Mouse (Mus musculus) limb, embryonic 11.5 days (tissue): Measurements from ENCODE around the gene Gbp8. TPM values are rescaled to one million over a fixed set of nuclear protein-coding genes. Genes with fewer than 3 reads are reported as not detected.
"Not testable (repeated sequence)": the region's sequence is repeated elsewhere in the genome, so short reads cannot be mapped to it uniquely, and the experiment has no call there.

Experiments
- ATAC-seq: fragments of 200-750 bp; cut with Nextera tagmentation; 2 replicates; pipeline ENCODE4 v1.8.0; 2017; ENCODE audit warnings: low read depth; ENCODE audit not compliant: insufficient number of reproducible peaks, low FRiP score, low TSS enrichment
- DNase-seq: peaks from one replicate; pipeline ENCODE4 v3.0.0-alpha.2; 2015; ENCODE audit warnings: low spot score
- H3K27ac ChIP-seq: fragments of 300-500 bp; sonication (generic); replicated peaks from 2 replicates; pipeline ENCODE4 v1.5.1; 2014; ENCODE audit warnings: low read depth, mild to moderate bottlenecking, low read length
- H3K27me3 ChIP-seq: fragments of 300-500 bp; sonication (generic); 2 replicates; pipeline ENCODE4 v1.6.1; 2014; ENCODE audit warnings: mild to moderate bottlenecking, low read length, mixed read lengths; ENCODE audit not compliant: control insufficient read depth, insufficient read depth
- H3K36me3 ChIP-seq: fragments of 300-500 bp; sonication (generic); 2 replicates; pipeline ENCODE4 v1.6.1; 2014; ENCODE audit warnings: mild to moderate bottlenecking, low read length, moderate library complexity, mixed read lengths; ENCODE audit not compliant: control insufficient read depth, insufficient read depth
- H3K4me1 ChIP-seq: fragments of 300-500 bp; sonication (generic); 2 replicates; pipeline ENCODE4 v1.6.1; 2014; ENCODE audit warnings: low read length, mixed read lengths; ENCODE audit not compliant: control insufficient read depth, insufficient read depth
- H3K4me2 ChIP-seq: fragments of 300-500 bp; sonication (generic); 2 replicates; pipeline ENCODE4 v1.6.1; 2014; ENCODE audit warnings: low read depth, mild to moderate bottlenecking, moderate library complexity; ENCODE audit not compliant: severe bottlenecking
- H3K4me3 ChIP-seq: fragments of 300-500 bp; sonication (generic); 2 replicates; pipeline ENCODE4 v1.5.1; 2014; ENCODE audit warnings: low read depth, low read length
- H3K9ac ChIP-seq: fragments of 300-500 bp; sonication (generic); 2 replicates; pipeline ENCODE4 v1.6.1; 2014; ENCODE audit warnings: mild to moderate bottlenecking, low read length
- H3K9me3 ChIP-seq: fragments of 300-500 bp; sonication (generic); 2 replicates; pipeline ENCODE4 v1.6.1; 2016; ENCODE audit warnings: low read length; ENCODE audit not compliant: control insufficient read depth
- WGBS: fragments of 180-500 bp; shearing (Covaris S2); extraction: QIAGEN DNeasy Blood & Tissue Kit; methylation state at CpG from one replicate; pipeline ENCODE4 v1.1.7; 2014; 5-methylcytosine and 5-hydroxymethylcytosine counted together
- polyA plus RNA-seq: library from polyadenylated mRNA; unstranded; fragments of >200 nt; fragmentation: Nextera tagmentation; extraction: Ambion mirVana; gene quantifications from 2 replicates; pipeline ENCODE4 v1.2.1, GENCODE M21; 2014

The Gbp8 gene
- polyA plus RNA-seq, 1 experiment from 2014 or later: not detected

- Histone ChIP-seq H3K9ac (no peak overlapping the region), H3K4me3 (no peak overlapping the region), H3K27ac (no peak overlapping the region), H3K36me3 (no peaks in the 10 kb centered on the region), H3K9me3 (no peaks in the 10 kb centered on the region), H3K27me3 (no peaks in the 10 kb centered on the region), H3K4me1 (no peaks in the 10 kb centered on the region), H3K4me2 (no peak overlapping the region)
- ATAC-seq (no peak), DNase-seq (no peak)
- WGBS: 93% methylated on average over 1 of the region's 1 CpGs
Observed at GRCm38 (mm10) chr5:105138906-105139305, 434 bp downstream of the Gbp8 start.

- ATAC-seq, DNase-seq, H3K36me3 ChIP-seq, H3K4me2 ChIP-seq, H3K27me3 ChIP-seq, H3K27ac ChIP-seq, H3K4me1 ChIP-seq, H3K4me3 ChIP-seq, H3K9ac ChIP-seq, H3K9me3 ChIP-seq: not testable (repeated sequence)
- 90% methylated on average over 3 of the region's 3 CpGs for WGBS
Observed at GRCm38 (mm10) chr5:105136706-105137304, 2.5 kb downstream of the Gbp8 start.

- H3K27ac ChIP-seq, ATAC-seq, H3K9ac ChIP-seq, H3K4me2 ChIP-seq, DNase-seq, H3K36me3 ChIP-seq, H3K4me1 ChIP-seq, H3K27me3 ChIP-seq, H3K4me3 ChIP-seq, H3K9me3 ChIP-seq: not testable (repeated sequence)
- WGBS: 82% methylated on average over 6 of the region's 6 CpGs
Observed at GRCm38 (mm10) chr5:105121731-105122130, 17.6 kb downstream of the Gbp8 start.

GRCm38 (mm10) chr5:105115740-105116139 is 23.6 kb downstream of the Gbp8 start:
- WGBS: 85% methylated on average over 2 of the region's 2 CpGs
- Histone ChIP-seq H3K9ac (no peak overlapping the region), H3K4me3 (no peak overlapping the region), H3K4me1 (no peaks in the 10 kb centered on the region), H3K27me3 (no peaks in the 10 kb centered on the region), H3K27ac (no peak overlapping the region), H3K9me3 (no peaks in the 10 kb centered on the region), H3K36me3 (no peaks in the 10 kb centered on the region), H3K4me2 (no peak overlapping the region)
- DNase-seq: no peak
- ATAC-seq: no peak

- no peak for DNase-seq
- ATAC-seq: no peak
- 80% methylated on average over 2 of the region's 2 CpGs for WGBS
Observed at GRCm38 (mm10) chr5:105114696-105115095, 24.6 kb downstream of the Gbp8 start.

GRCm38 (mm10) chr5:105113656-105114055 is 25.7 kb downstream of the Gbp8 start:
- DNase-seq (no peak), ATAC-seq (no peak)
- H3K4me3 ChIP-seq: no peak overlapping the region
- no peak overlapping the region for H3K27ac ChIP-seq
- no peaks in the 10 kb centered on the region for H3K36me3 ChIP-seq
- no peak overlapping the region for H3K4me2 ChIP-seq
- WGBS: 94% methylated on average over 5 of the region's 5 CpGs
- no peaks in the 10 kb centered on the region for H3K9me3 ChIP-seq
- no peaks in the 10 kb centered on the region for H3K27me3 ChIP-seq
- H3K9ac ChIP-seq: no peak overlapping the region
- H3K4me1 ChIP-seq: no peaks in the 10 kb centered on the region

More at GRCm38 (mm10) chr5:105114696-105115095, 24.6 kb downstream of the Gbp8 start:
- no peak overlapping the region for H3K4me2 ChIP-seq
- no peak overlapping the region for H3K9ac ChIP-seq
- no peak overlapping the region for H3K4me3 ChIP-seq
- H3K27me3 ChIP-seq: no peaks in the 10 kb centered on the region
- no peak overlapping the region for H3K27ac ChIP-seq
- no peaks in the 10 kb centered on the region for H3K36me3 ChIP-seq
- H3K4me1 ChIP-seq: no peaks in the 10 kb centered on the region
- no peaks in the 10 kb centered on the region for H3K9me3 ChIP-seq

- H3K4me2 ChIP-seq, ATAC-seq, H3K4me1 ChIP-seq, DNase-seq, H3K27me3 ChIP-seq, H3K9ac ChIP-seq, H3K4me3 ChIP-seq, H3K36me3 ChIP-seq, H3K27ac ChIP-seq, H3K9me3 ChIP-seq: not testable (repeated sequence)
- whole genome bisulfite sequencing: 18% methylated on average over 4 of the region's 4 CpGs
Observed at GRCm38 (mm10) chr5:105110271-105110852, 29.0 kb downstream of the Gbp8 start.

- WGBS: 52% methylated on average over 1 of the region's 1 CpGs
- not testable (repeated sequence) for H3K9me3 ChIP-seq, ATAC-seq, H3K36me3 ChIP-seq, H3K9ac ChIP-seq, H3K4me3 ChIP-seq, DNase-seq, H3K27me3 ChIP-seq, H3K4me1 ChIP-seq, H3K27ac ChIP-seq, H3K4me2 ChIP-seq
Observed at GRCm38 (mm10) chr5:105109775-105110174, 29.6 kb downstream of the Gbp8 start.

- H3K4me1 ChIP-seq, DNase-seq, H3K4me3 ChIP-seq, ATAC-seq, H3K9me3 ChIP-seq, H3K27ac ChIP-seq, H3K9ac ChIP-seq, H3K36me3 ChIP-seq, H3K4me2 ChIP-seq, H3K27me3 ChIP-seq: not testable (repeated sequence)
- WGBS: 89% methylated on average over 2 of the region's 2 CpGs
Observed at GRCm38 (mm10) chr5:105105689-105106088, 33.7 kb downstream of the Gbp8 start.
